18 mouse cellular contexts compared by ENCODE assay signal in genomic region chr11:114019087-114019486, GRCm38 (mm10). TPM values are rescaled to one million over a fixed set of nuclear protein-coding genes. Genes with fewer than 3 reads are reported as not detected.
DNase-seq lines count a peak whose midpoint lies in the region; ATAC-seq lines count a peak whose summit lies in the region.
"Had no signal": no experiment of that assay in that cellular context is flagged by ENCODE, and none has a peak within 500 bp of the region (broad histone marks: within the 10 kb centered on the region; RNA-seq: fewer than 3 reads in every experiment).

No protein-coding gene starts in this region.

- no peak for DNase-seq in hindbrain, embryonic 10.5 days (ENCODE audit: low spot score)
- DNase-seq in hindbrain, embryonic 11.5 days (ENCODE audit: low spot score), result no peak
- no peak for DNase-seq in embryonic facial prominence, embryonic 10.5 days (ENCODE audit: low spot score)
- DNase-seq in adrenal gland, postnatal 10 days, result no peak
- DNase-seq in spleen, adult 18-20 months, result no peak
- DNase-seq: adrenal gland, adult 2 months; cerebellum, adult 11 months; cerebellum, postnatal 14 days; heart, postnatal 4 days; lung, adult 2 months; right cerebral cortex, postnatal 25 days had no signal

- no peaks in the 10 kb centered on the region for H3K36me3 ChIP-seq in hindbrain, embryonic 10.5 days
- no peaks in the 10 kb centered on the region for H3K36me3 ChIP-seq in hindbrain, embryonic 11.5 days (ENCODE audit: control insufficient read depth, insufficient read depth, low read length)
- no peaks in the 10 kb centered on the region for H3K36me3 ChIP-seq in embryonic facial prominence, embryonic 10.5 days (replicated peaks)
- no peaks in the 10 kb centered on the region for H3K36me3 ChIP-seq in forebrain, embryonic 15.5 days
- no peaks in the 10 kb centered on the region for H3K36me3 ChIP-seq in hindbrain, embryonic 16.5 days (ENCODE audit: control insufficient read depth, insufficient read depth, low read length)
- H3K36me3 ChIP-seq: kidney, embryonic 15.5 days; limb, embryonic 12.5 days; liver, embryonic 12.5 days had no signal

- H3K9ac ChIP-seq in hindbrain, embryonic 11.5 days (ENCODE audit: low read depth, low read length), result no peak overlapping the region
- no peak overlapping the region for H3K9ac ChIP-seq in forebrain, embryonic 15.5 days (replicated peaks)
- peak overlapping the region; percentile 45; the same call in 1 of the 2 replicates for H3K9ac ChIP-seq in hindbrain, embryonic 16.5 days (ENCODE audit: low read depth, low read length)
- H3K9ac ChIP-seq: kidney, embryonic 15.5 days; limb, embryonic 12.5 days; liver, embryonic 12.5 days had no signal

- no peak overlapping the region for H3K4me2 ChIP-seq in hindbrain, embryonic 11.5 days (replicated peaks; ENCODE audit: low read depth, low read length)
- peak overlapping the region; percentile 4; the same call in 1 of the 2 replicates for H3K4me2 ChIP-seq in forebrain, embryonic 15.5 days (replicated peaks)
- no peak overlapping the region for H3K4me2 ChIP-seq in hindbrain, embryonic 16.5 days (ENCODE audit: low read length)
- H3K4me2 ChIP-seq: kidney, embryonic 15.5 days; limb, embryonic 12.5 days; liver, embryonic 12.5 days had no signal

- no peaks in the 10 kb centered on the region for H3K9me3 ChIP-seq in hindbrain, embryonic 10.5 days
- H3K9me3 ChIP-seq in hindbrain, embryonic 11.5 days (ENCODE audit: control insufficient read depth, low read length), result no peaks in the 10 kb centered on the region
- H3K9me3 ChIP-seq in embryonic facial prominence, embryonic 10.5 days, result no peaks in the 10 kb centered on the region
- H3K9me3 ChIP-seq in forebrain, embryonic 15.5 days, result no peaks in the 10 kb centered on the region
- no peaks in the 10 kb centered on the region for H3K9me3 ChIP-seq in hindbrain, embryonic 16.5 days (ENCODE audit: control insufficient read depth, low read length)
- H3K9me3 ChIP-seq: kidney, embryonic 15.5 days; limb, embryonic 12.5 days; liver, embryonic 12.5 days; megakaryocyte, embryonic 14.5 days had no signal

- H3K27ac ChIP-seq in hindbrain, embryonic 10.5 days, result peak overlapping the region; percentile 57; the same call in 1 of the 2 replicates
- H3K27ac ChIP-seq in hindbrain, embryonic 11.5 days (ENCODE audit: low read depth, low read length), result no peak overlapping the region
- 0 out of 2 replicates have a peak overlapping the region, but pooled peaks have one; percentile 14 for H3K27ac ChIP-seq in embryonic facial prominence, embryonic 10.5 days (replicated peaks)
- H3K27ac ChIP-seq in forebrain, embryonic 15.5 days (replicated peaks), result 0 out of 2 replicates have a peak overlapping the region, but pooled peaks have one; percentile 23
- no peak overlapping the region for H3K27ac ChIP-seq in hindbrain, embryonic 16.5 days (ENCODE audit: low read depth, low read length)
- H3K27ac ChIP-seq: kidney, embryonic 15.5 days; limb, embryonic 12.5 days; liver, embryonic 12.5 days had no signal

- 35% methylated on average over 11 of the region's 11 CpGs for WGBS in hindbrain, embryonic 10.5 days
- 27% methylated on average over 11 of the region's 11 CpGs for WGBS in hindbrain, embryonic 11.5 days
- 39% methylated on average over 11 of the region's 11 CpGs for WGBS in embryonic facial prominence, embryonic 10.5 days
- 6% methylated on average over 11 of the region's 11 CpGs for WGBS in forebrain, embryonic 15.5 days
- 11% methylated on average over 11 of the region's 11 CpGs for WGBS in hindbrain, embryonic 16.5 days

- peaks cover 30% of the 10 kb centered on the region for H3K27me3 ChIP-seq in hindbrain, embryonic 10.5 days (ENCODE audit: insufficient read depth, poor library complexity, severe bottlenecking)
- no peaks in the 10 kb centered on the region for H3K27me3 ChIP-seq in hindbrain, embryonic 11.5 days (ENCODE audit: control insufficient read depth, insufficient read depth, low read length)
- peaks cover 58% of the 10 kb centered on the region for H3K27me3 ChIP-seq in embryonic facial prominence, embryonic 10.5 days (replicated peaks; ENCODE audit: low read depth, poor library complexity, severe bottlenecking)
- H3K27me3 ChIP-seq in forebrain, embryonic 15.5 days, result peaks cover 12% of the 10 kb centered on the region; the same call in 1 of the 2 replicates
- peaks cover 3% of the 10 kb centered on the region; the same call in 1 of the 2 replicates for H3K27me3 ChIP-seq in hindbrain, embryonic 16.5 days (replicated peaks; ENCODE audit: control insufficient read depth, insufficient read depth, low read length)
- H3K27me3 ChIP-seq: liver, embryonic 12.5 days had no signal

- no peak for ATAC-seq in hindbrain, embryonic 11.5 days (ENCODE audit: low FRiP score)
- ATAC-seq in forebrain, embryonic 15.5 days (replicated peaks), result peak; percentile 65
- ATAC-seq in hindbrain, embryonic 16.5 days, result peak; percentile 24; the same call in 1 of the 2 replicates
- ATAC-seq: intestine, postnatal 0 days; liver, embryonic 12.5 days had no signal

- H3K4me3 ChIP-seq in hindbrain, embryonic 10.5 days, result no peak overlapping the region
- H3K4me3 ChIP-seq in hindbrain, embryonic 11.5 days (ENCODE audit: low read depth, low read length), result no peak overlapping the region
- H3K4me3 ChIP-seq in embryonic facial prominence, embryonic 10.5 days, result no peak overlapping the region
- H3K4me3 ChIP-seq in forebrain, embryonic 15.5 days, result no peak overlapping the region
- H3K4me3 ChIP-seq in hindbrain, embryonic 16.5 days (ENCODE audit: low read length), result no peak overlapping the region
- H3K4me3 ChIP-seq: kidney, embryonic 15.5 days; limb, embryonic 12.5 days; liver, embryonic 12.5 days; megakaryocyte, embryonic 14.5 days had no signal

- H3K4me1 ChIP-seq in hindbrain, embryonic 10.5 days (replicated peaks), result peaks cover 73% of the 10 kb centered on the region
- peaks cover 20% of the 10 kb centered on the region for H3K4me1 ChIP-seq in hindbrain, embryonic 11.5 days (replicated peaks; ENCODE audit: control insufficient read depth, insufficient read depth, low read length)
- peaks cover 60% of the 10 kb centered on the region for H3K4me1 ChIP-seq in embryonic facial prominence, embryonic 10.5 days
- H3K4me1 ChIP-seq in forebrain, embryonic 15.5 days, result peaks cover 32% of the 10 kb centered on the region
- H3K4me1 ChIP-seq in hindbrain, embryonic 16.5 days (ENCODE audit: control insufficient read depth, insufficient read depth, low read depth, low read length), result peaks cover 33% of the 10 kb centered on the region
- H3K4me1 ChIP-seq: megakaryocyte, embryonic 14.5 days had no signal

RNA-seq across cellular contexts. Expression of gene Sdk2, which starts 47.8 kb away (rescaled TPM):
- polyA plus RNA-seq in hindbrain, embryonic 10.5 days (2016; fragmentation: Nextera tagmentation; extraction: Ambion mirVana), result 3.2 and 4.3 TPM in 2 replicates
- polyA plus RNA-seq in hindbrain, embryonic 11.5 days (2014; fragmentation: Nextera tagmentation; extraction: Ambion mirVana), result 2.9 and 4.2 TPM in 2 replicates
- 1.9 and 3.1 TPM in 2 replicates for polyA plus RNA-seq in embryonic facial prominence, embryonic 10.5 days (2016; fragmentation: Nextera tagmentation; extraction: Ambion mirVana)
- polyA plus RNA-seq in forebrain, embryonic 15.5 days (2015; fragmentation: Nextera tagmentation; extraction: Ambion mirVana), result 2.2 and 2.3 TPM in 2 replicates
- 3.3 and 3.6 TPM in 2 replicates for polyA plus RNA-seq in hindbrain, embryonic 16.5 days (2015; fragmentation: Nextera tagmentation; extraction: Ambion mirVana)
- total RNA-seq in adrenal gland, postnatal 10 days (2021), result 1 to 10 TPM; 4.9 to 5.4 TPM

Comparison
In these comparisons a context has a peak if more than half of its experiments do, and no peak if none do; other contexts are left out.
1. H3K27ac ChIP-seq: peak in hindbrain, embryonic 10.5 days (single experiment), embryonic facial prominence, embryonic 10.5 days (single experiment) and forebrain, embryonic 15.5 days (single experiment); none in hindbrain, embryonic 11.5 days (single experiment) and hindbrain, embryonic 16.5 days (single experiment).